Mouse (Mus musculus): ENCODE data around the gene Cyp27b1. TPM values are rescaled to one million over a fixed set of nuclear protein-coding genes. Genes with fewer than 3 reads are reported as not detected.

Gene Cyp27b1
- polyA plus RNA-seq, 1 experiment, result 0.25 TPM

GRCm38 (mm10) chr10:127041274-127041766, 6.7 kb upstream of the Cyp27b1 start, which contains the start of the genes Mettl1 and Eef1akmt3:
Mettl1 (plus strand) TSS chr10:127041414.
Eef1akmt3 (minus strand) TSS chr10:127041513.
- Histone ChIP-seq H3K27me3 (ENCODE audit: control insufficient read depth, insufficient read depth, low read length) (no peaks in the 10 kb centered on the region), H3K36me3 (ENCODE audit: control insufficient read depth, insufficient read depth, low read length) (no peaks in the 10 kb centered on the region; the same call in 1 of the 2 replicates), H3K4me1 (ENCODE audit: control insufficient read depth, insufficient read depth, low read length) (peaks cover 7% of the 10 kb centered on the region), H3K4me3 (ENCODE audit: control insufficient read depth, low read depth, low read length) (peak within 1 kb of the TSS; percentile 97), H3K27ac (ENCODE audit: control insufficient read depth, insufficient read depth, low read depth, low read length) (no peak within 1 kb of the TSS)
- TF ChIP-seq POLR2A (IDR thresholded peaks at IDR 0.05; ENCODE audit: control insufficient read depth, low read depth, low read length), result no peak
- TF ChIP-seq CTCF (IDR thresholded peaks at IDR 0.05; ENCODE audit: control insufficient read depth, insufficient read depth, insufficient replicate concordance, low read depth, low read length), result no peak

GRCm38 (mm10) chr10:127041774-127042338, 6.2 kb upstream of the Cyp27b1 start:
- peaks cover 7% of the 10 kb centered on the region for H3K4me1 ChIP-seq (ENCODE audit: control insufficient read depth, insufficient read depth, low read length)
- no peak for TF ChIP-seq CTCF (IDR thresholded peaks at IDR 0.05; ENCODE audit: control insufficient read depth, insufficient read depth, insufficient replicate concordance, low read depth, low read length)
- TF ChIP-seq POLR2A (IDR thresholded peaks at IDR 0.05; ENCODE audit: control insufficient read depth, low read depth, low read length), result peak; percentile 64; the same call in 1 of the 2 replicates
- no peak overlapping the region for H3K27ac ChIP-seq (ENCODE audit: control insufficient read depth, insufficient read depth, low read depth, low read length)
- H3K36me3 ChIP-seq (ENCODE audit: control insufficient read depth, insufficient read depth, low read length), result no peaks in the 10 kb centered on the region; the same call in 1 of the 2 replicates
- H3K4me3 ChIP-seq (ENCODE audit: control insufficient read depth, low read depth, low read length), result peak overlapping the region; percentile 97
- H3K27me3 ChIP-seq (ENCODE audit: control insufficient read depth, insufficient read depth, low read length), result no peaks in the 10 kb centered on the region

DNA sequence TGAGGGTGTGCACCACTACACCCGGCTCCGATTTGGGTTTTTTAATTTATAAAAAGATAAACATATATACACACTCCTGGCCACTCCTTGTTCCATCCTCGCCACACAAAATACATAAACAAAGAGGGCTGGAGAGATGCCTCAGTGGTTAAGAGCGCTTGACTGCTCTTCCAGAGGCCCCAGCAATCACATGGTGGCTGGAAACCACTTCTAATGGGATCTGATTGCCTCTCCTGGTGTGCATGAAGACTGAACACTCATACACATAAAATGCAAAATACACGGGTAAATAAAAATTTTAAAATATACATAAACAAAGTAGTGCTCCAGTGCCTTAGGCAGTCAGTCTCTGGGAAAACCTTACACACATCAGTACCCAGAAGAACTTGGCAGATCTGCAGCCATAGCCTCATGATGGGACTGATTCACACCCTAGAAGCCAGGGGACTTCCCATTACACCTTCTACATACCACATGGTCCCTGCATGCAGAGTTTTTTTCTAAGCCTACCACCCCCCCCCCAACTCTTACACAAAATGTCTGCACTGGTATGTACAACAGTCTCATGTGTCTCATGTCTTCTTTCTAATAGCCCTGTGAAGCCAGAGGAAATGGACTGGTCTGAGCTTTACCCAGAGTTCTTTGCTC, 5.5 kb upstream of the Cyp27b1 start:
- H3K27me3 ChIP-seq (ENCODE audit: control insufficient read depth, insufficient read depth, low read length), result no peaks in the 10 kb centered on the region
- H3K4me1 ChIP-seq (ENCODE audit: control insufficient read depth, insufficient read depth, low read length), result peaks cover 7% of the 10 kb centered on the region
- no peaks in the 10 kb centered on the region; the same call in 1 of the 2 replicates for H3K36me3 ChIP-seq (ENCODE audit: control insufficient read depth, insufficient read depth, low read length)
- TF ChIP-seq POLR2A (IDR thresholded peaks at IDR 0.05; ENCODE audit: control insufficient read depth, low read depth, low read length) (no peak), CTCF (IDR thresholded peaks at IDR 0.05; ENCODE audit: control insufficient read depth, insufficient read depth, insufficient replicate concordance, low read depth, low read length) (no peak)
- no peak overlapping the region for H3K27ac ChIP-seq (ENCODE audit: control insufficient read depth, insufficient read depth, low read depth, low read length)
- peak overlapping the region; percentile 97 for H3K4me3 ChIP-seq (ENCODE audit: control insufficient read depth, low read depth, low read length)

GRCm38 (mm10) chr10:127043187-127043586, 4.9 kb upstream of the Cyp27b1 start:
- Histone ChIP-seq H3K27me3 (ENCODE audit: control insufficient read depth, insufficient read depth, low read length) (no peaks in the 10 kb centered on the region), H3K36me3 (ENCODE audit: control insufficient read depth, insufficient read depth, low read length) (no peaks in the 10 kb centered on the region; the same call in 1 of the 2 replicates), H3K4me3 (ENCODE audit: control insufficient read depth, low read depth, low read length) (no peak overlapping the region), H3K27ac (ENCODE audit: control insufficient read depth, insufficient read depth, low read depth, low read length) (no peak overlapping the region), H3K4me1 (ENCODE audit: control insufficient read depth, insufficient read depth, low read length) (peaks cover 7% of the 10 kb centered on the region)
- no peak for TF ChIP-seq CTCF (IDR thresholded peaks at IDR 0.05; ENCODE audit: control insufficient read depth, insufficient read depth, insufficient replicate concordance, low read depth, low read length)

GRCm38 (mm10) chr10:127048608-127049394, 751 bp downstream of the Cyp27b1 start:
- H3K4me3 ChIP-seq (ENCODE audit: control insufficient read depth, low read depth, low read length), result no peak overlapping the region
- no peak overlapping the region for H3K27ac ChIP-seq (ENCODE audit: control insufficient read depth, insufficient read depth, low read depth, low read length)
- peaks cover 11% of the 10 kb centered on the region for H3K4me1 ChIP-seq (ENCODE audit: control insufficient read depth, insufficient read depth, low read length)
- H3K36me3 ChIP-seq (ENCODE audit: control insufficient read depth, insufficient read depth, low read length), result no peaks in the 10 kb centered on the region; the same call in 1 of the 2 replicates
- H3K27me3 ChIP-seq (ENCODE audit: control insufficient read depth, insufficient read depth, low read length), result no peaks in the 10 kb centered on the region
- TF ChIP-seq CTCF (IDR thresholded peaks at IDR 0.05; ENCODE audit: control insufficient read depth, insufficient read depth, insufficient replicate concordance, low read depth, low read length) (no peak), POLR2A (IDR thresholded peaks at IDR 0.05; ENCODE audit: control insufficient read depth, low read depth, low read length) (no peak)

GRCm38 (mm10) chr10:127049395-127050118, 1.5 kb downstream of the Cyp27b1 start:
- Histone ChIP-seq H3K27me3 (ENCODE audit: control insufficient read depth, insufficient read depth, low read length) (no peaks in the 10 kb centered on the region), H3K4me1 (ENCODE audit: control insufficient read depth, insufficient read depth, low read length) (peaks cover 11% of the 10 kb centered on the region), H3K27ac (ENCODE audit: control insufficient read depth, insufficient read depth, low read depth, low read length) (no peak overlapping the region), H3K4me3 (ENCODE audit: control insufficient read depth, low read depth, low read length) (no peak overlapping the region), H3K36me3 (ENCODE audit: control insufficient read depth, insufficient read depth, low read length) (no peaks in the 10 kb centered on the region; the same call in 1 of the 2 replicates)
- TF ChIP-seq POLR2A (IDR thresholded peaks at IDR 0.05; ENCODE audit: control insufficient read depth, low read depth, low read length), result no peak
- TF ChIP-seq CTCF (IDR thresholded peaks at IDR 0.05; ENCODE audit: control insufficient read depth, insufficient read depth, insufficient replicate concordance, low read depth, low read length), result no peak
